Mouse (Mus musculus) ovary, adult 2 months (tissue): ENCODE data around the gene Rpl38. TPM values are rescaled to one million over a fixed set of nuclear protein-coding genes. Genes with fewer than 3 reads are reported as not detected.

Source experiments
- polyA plus RNA-seq: library from polyadenylated mRNA; depleted of rRNA; stranded (reverse); fragments of >200 nt; gene quantifications from 2 replicates; pipeline ENCODE4 v1.2.3, GENCODE M21; 2012; rRNA removed

Rpl38 gene
- 206 and 277 TPM in 2 replicates for polyA plus RNA-seq

DNA sequence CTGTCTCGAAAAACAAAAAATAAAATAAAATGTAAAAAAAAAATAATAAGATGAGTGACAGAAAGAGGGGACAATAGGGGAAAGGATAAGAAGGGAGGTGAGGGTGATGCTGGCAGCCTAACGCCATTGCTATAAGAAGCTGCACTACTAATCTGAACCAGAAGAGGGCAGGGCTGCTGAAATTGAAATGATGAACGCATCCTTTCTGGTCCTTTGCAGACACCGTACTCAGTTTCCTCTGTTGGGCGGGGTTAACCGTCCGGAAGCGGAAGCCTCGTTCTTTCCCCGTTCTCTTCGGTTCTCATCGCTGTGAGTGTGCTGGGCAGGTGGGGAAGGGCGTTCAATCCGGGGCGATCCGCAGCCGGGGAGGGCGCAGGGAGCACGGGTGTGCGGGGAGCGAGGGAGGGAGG is at the start of gene Rpl38:
Gene Rpl38 (plus strand): TSS at position 224 of the 410 bp plus-strand sequence.

DNA sequence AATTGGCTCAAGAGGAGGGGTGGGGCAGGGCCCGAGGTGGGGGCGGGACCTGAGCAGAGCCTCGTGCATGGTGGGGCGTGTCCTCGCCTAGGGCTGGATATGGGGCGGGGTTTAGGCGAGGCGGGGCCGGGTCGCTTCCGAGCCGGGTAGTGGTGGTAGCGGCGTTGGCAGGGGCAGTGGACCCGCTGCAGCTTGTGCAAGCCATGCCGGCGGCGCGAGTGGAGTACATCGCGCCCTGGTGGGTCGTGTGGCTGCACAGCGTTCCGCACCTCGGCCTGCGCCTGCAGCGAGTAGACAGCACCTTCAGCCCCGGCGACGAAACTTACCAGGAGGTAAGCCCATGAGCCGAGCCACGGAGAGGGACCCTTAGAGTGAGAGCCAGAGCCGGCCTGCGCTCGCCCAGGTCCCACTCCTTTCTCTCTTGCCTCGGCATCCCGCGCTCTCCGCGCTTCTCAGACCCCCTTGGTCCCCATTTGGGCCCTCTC is 7.1 kb downstream of the Rpl38 start, which contains the start of gene Ttyh2:
Gene Ttyh2 (plus strand): TSS at position 91 of the 485 bp plus-strand sequence.

Other genes with a start within 250 kb of the Rpl38 start
- 86.8 and 101 TPM in 2 replicates for gene Ttyh2, start 6.9 kb downstream of the Rpl38 start, polyA plus RNA-seq
- gene Dnaic2, start 58.9 kb downstream of the Rpl38 start, polyA plus RNA-seq: 17.6 and 18.1 TPM in 2 replicates
- gene Kif19a, start 96.9 kb downstream of the Rpl38 start, polyA plus RNA-seq: 21.2 and 26.4 TPM in 2 replicates
- 10.0 and 13.6 TPM in 2 replicates for gene Btbd17, start 127.4 kb downstream of the Rpl38 start, polyA plus RNA-seq
- 1.4 and 1.6 TPM in 2 replicates for gene Gpr142, start 130.4 kb downstream of the Rpl38 start, polyA plus RNA-seq
- gene Gprc5c, start 182.6 kb downstream of the Rpl38 start, polyA plus RNA-seq: 51.7 and 58.2 TPM in 2 replicates
- gene Cd300a, start 221.5 kb downstream of the Rpl38 start, polyA plus RNA-seq: 1.4 and 1.5 TPM in 2 replicates